Mouse (Mus musculus) CD4-positive helper T cell, adult 2 months (primary cell): ENCODE measurements at regions not wholly inside any gene's neighbourhood (a gene's known extent, or its start where the extent isn't known, plus 50 kb on each side); places are given as distances from the start of the nearest gene placed in this dataset.

Source experiments
- DNase-seq: peaks from one replicate; pipeline ENCODE4 v3.0.0-alpha.2; 2012; ENCODE audit warnings: low read depth, missing footprints, low spot score

GRCm38 (mm10) chr6:98482319-98482718 lies 139.8 kb upstream of the Gm765 start:
- no peak for DNase-seq

GRCm38 (mm10) chr6:98467563-98467962 lies 125.0 kb upstream of the Gm765 start:
- DNase-seq = no peak

- DNase-seq = no peak
Measured at GRCm38 (mm10) chr6:98452277-98452676, 109.7 kb upstream of the Gm765 start.

- DNase-seq = no peak
Measured at GRCm38 (mm10) chr6:98435676-98436075, 93.1 kb upstream of the Gm765 start.

GRCm38 (mm10) chr6:98433286-98433685 lies 90.7 kb upstream of the Gm765 start:
- DNase-seq = no peak

GRCm38 (mm10) chr6:98429120-98429519 lies 86.6 kb upstream of the Gm765 start:
- no peak for DNase-seq

GRCm38 (mm10) chr6:98402605-98403004 lies 60.1 kb upstream of the Gm765 start:
- DNase-seq = no peak

GRCm38 (mm10) chr6:98394589-98394988 lies 52.0 kb upstream of the Gm765 start:
- no peak for DNase-seq
